Mouse (Mus musculus) G1E (cell line): ENCODE measurements around the gene Gm13030.

ENCODE experiments used
- CTCF ChIP-seq: IDR thresholded peaks from 2 replicates; pipeline ENCODE4 v1.5.1; 2012; ENCODE audit warnings: low read depth, low read length, inconsistent platforms, mixed read lengths
- GATA1 ChIP-seq: IDR thresholded peaks from 2 replicates; pipeline ENCODE4 v1.6.1; 2012; ENCODE audit warnings: borderline replicate concordance, low read length, inconsistent platforms, mixed read lengths
- GATA2 ChIP-seq: IDR thresholded peaks from 2 replicates; pipeline ENCODE4 v1.6.1; 2012; ENCODE audit warnings: low read depth, low read length, inconsistent platforms, borderline replicate concordance
- POLR2AphosphoS5 ChIP-seq: IDR thresholded peaks from 2 replicates; pipeline ENCODE4 v1.6.1; 2012; ENCODE audit warnings: low read depth, low read length, inconsistent platforms; ENCODE audit not compliant: insufficient replicate concordance
- TAL1 ChIP-seq: conservative IDR thresholded peaks from 2 replicates; pipeline ENCODE4 v1.6.1; 2012; ENCODE audit warnings: low read depth, low read length, inconsistent platforms, mixed read lengths

- 0 out of 2 replicates have a peak, but pooled peaks have one; percentile 22 for TF ChIP-seq CTCF
- no peak for TF ChIP-seq POLR2AphosphoS5
- no peak for TF ChIP-seq GATA1
- TF ChIP-seq TAL1 = no peak
- TF ChIP-seq GATA2 = no peak
These were observed 14.5 kb downstream of the Gm13030 start for GRCm38 (mm10) chr4:138859245-138859644.
